Mouse (Mus musculus): ENCODE results near the gene Wdr74.

DNA sequence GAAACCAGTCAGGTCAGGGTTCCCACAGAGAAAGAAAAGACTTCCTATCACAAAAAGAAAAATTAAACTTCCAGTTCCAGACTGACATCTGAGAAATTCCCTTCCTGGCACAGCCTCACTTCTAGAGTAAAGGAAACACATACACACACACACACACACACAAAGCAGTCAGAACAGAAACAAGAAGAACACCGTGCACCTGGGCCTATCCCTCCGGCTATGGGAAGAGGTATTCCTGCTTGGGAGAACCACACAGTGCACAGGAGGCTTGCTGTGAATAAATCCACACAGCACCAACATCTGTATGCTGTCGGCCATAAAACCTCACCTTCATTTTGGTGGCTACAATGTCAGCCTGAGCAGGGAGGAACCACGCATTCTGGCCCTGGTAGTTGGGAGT is 24.1 kb upstream of the Wdr74 start:
- TF ChIP-seq POLR2A (IDR thresholded peaks at IDR 0.05; ENCODE audit: borderline replicate concordance, control insufficient read depth, low read depth, low read length) (no peak), CTCF (IDR thresholded peaks at IDR 0.05; ENCODE audit: control insufficient read depth, insufficient read depth, low read length) (no peak)
